Mouse (Mus musculus): ENCODE data around the gene Arhgef17. TPM values are rescaled to one million over a fixed set of nuclear protein-coding genes. Genes with fewer than 3 reads are reported as not detected.

Arhgef17 gene
- polyA plus RNA-seq, 3 experiments from 2014 or later: not detected

DNA sequence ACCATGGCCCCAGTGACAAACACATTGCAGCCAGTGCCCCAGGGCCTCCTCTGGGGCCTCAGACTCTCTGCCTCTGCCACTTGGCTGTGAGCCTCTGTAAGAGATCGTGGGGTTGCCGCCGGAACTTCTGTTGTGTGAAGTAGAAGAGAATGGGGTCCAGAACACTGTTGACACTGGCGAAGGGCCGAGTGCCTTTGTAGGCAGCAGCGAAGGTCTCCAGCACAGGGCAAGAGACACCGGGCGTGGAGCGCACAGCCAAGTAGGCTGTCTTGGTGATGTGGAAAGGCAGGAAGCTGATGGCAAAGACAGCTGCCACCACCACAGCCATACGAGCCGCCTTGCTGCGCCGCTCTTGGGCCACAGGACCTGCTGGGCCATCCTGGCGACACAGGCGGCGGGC lies 6.2 kb upstream of the Arhgef17 start:
- ATAC-seq: no peak

DNA sequence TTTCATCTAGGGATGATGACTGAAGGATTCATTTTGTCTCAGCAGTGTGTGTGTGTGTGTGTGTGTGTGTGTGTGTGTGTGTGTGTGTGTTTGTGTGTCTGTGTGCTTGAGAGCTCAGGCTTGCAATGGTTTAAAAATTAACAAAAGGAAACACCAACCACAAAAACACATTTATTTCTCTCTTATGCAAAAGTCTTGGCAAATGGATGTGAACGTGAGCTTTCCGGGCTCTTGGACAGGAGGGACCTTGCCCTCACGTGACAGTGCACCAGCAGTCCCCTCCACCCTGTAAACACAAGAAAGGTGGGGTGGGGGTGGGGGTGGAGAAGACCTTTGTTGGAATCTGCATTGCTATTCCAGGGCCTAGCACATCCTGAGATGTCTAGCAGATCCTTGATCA lies 5.6 kb upstream of the Arhgef17 start:
- no peak for ATAC-seq

DNA sequence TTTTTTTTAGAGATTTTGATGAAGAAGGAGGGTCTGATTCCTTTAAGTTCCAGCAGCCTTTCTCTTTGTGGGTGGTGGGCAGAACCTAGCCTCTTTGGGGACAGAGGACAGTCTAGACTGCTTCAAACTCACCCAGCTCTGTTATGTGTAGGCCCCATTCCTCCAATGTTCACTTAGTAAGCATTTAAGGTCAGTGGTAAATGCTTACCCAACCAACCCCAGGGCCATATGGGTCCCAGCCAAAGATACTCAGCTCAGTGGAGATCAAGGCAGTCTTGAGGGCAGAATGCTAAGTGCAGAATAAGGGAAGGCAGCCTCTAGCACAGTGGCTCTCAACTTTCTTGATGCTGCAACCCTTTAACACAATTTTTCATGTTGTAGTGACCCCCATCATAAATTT lies 1.6 kb upstream of the Arhgef17 start:
- no peak for ATAC-seq

DNA sequence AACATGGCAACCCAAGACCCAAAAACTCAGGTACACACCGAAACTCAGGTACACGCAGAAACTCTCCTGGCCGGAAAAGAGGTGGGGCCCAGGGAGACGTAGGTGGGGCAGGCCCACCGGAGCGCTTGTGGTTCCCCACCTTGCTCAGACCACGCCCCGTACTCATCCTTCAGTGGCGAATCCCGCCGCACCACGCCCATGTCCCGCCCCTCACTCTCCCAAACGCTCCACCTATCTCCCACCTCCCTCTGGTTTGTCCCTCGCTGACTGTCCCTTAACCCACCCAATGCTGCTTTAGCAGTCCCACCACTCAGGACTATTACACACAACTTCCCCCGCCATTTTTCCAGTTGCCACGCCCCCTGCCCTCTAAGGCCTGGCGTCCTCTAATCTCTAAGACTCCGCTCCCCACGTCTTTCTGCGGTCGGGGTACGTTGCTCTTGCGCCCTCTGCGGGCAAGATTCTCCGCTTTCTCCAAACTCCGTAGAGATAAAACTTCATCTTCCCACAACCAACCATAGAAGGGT lies 637 bp upstream of the Arhgef17 start:
- ATAC-seq: peak; percentile 77

DNA sequence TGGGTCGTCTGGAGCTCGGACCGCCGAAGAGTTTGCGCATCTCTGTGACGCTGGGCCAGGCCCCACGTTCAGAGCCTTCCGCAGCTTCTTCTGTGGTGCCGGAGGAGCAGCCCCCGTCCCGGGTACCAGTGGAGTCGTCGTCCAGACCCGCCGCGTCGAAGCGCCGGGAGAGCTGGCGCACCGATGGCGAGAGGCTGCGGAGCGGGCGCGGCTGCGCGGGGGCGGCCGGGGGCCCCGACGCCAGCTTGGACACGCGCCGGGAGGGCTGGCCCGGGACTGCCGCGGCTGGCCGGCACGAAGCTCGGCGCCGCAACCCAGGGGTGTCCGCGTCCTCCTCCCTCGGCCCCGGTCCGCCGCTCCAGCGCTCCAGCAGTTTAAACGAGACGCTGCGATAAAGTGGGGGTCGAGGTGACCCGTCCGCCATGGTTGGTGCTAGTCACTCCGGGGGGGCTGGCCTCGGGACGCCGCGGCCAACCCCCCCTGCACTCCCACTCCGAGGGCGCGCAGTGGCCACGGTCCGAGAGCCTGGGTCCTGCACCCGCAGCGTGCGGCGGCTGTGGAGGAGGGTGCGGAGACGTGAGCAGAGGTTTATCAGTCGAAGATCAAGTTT lies 486 bp downstream of the Arhgef17 start:
- ATAC-seq: no peak

DNA sequence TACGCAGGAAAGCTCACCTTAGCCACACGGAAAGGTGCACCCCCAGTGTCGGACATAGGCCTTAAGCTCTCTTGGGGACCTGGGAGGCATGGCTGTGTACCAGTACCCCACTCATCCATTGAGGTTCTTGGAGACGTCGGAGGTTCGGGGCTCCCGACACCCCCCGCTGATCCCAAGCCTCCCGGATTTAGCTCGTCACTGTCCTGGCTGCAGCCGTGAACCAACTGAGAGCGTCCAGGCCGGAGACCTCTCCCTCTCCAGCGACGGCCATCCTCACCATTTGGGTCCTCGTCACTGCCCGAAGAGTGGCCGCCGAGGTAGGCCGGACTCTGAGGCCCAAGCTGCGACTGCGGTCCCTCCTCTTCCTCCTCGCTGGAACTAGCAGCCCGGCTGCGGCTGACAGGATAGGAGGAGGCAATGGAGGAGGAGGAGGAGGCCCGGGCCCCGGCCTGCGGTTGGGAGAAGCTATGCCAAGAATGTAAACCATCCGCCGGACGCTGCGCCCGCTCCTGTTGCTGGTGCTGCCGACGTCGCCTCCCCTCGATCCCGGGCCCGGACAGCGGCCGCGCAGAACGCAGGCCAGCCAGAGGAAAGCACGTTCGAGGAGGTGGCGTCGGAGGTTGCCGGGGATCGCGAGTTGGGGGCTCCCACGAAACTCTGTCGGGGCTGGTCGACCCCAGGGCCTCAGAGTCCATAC lies 1.1 kb downstream of the Arhgef17 start:
- no peak for ATAC-seq

DNA sequence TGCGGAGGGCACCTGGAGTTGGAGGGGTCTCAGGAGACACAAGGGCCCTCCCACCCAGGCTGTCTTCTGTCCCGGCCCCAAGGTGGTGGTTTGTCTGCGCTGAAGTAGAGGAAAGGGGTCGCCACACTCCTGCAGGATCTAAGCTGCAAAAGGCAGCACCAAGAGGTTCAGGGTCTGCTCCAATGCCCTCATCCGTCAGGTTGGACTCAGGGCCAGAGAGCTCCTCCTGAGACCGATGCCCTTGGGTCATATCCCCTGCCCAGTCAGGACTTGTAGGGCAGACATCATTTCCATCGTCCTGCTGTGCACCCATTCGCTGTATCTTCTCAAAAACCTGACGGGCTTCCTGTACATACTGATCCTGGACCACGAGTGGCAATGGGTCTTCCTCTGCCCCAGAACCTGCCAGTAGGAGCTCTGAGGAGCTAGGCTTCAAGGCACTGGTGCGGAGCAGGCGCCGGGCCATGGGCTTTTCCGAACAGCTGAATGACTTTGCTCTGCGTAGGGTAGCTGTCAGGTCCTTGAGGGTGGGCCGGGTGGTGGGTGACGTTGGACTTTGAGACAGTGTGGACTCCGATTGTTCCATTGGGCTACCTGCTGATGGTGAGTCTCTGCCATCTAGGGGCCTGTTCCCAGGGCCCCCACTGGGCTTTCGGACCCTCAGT lies 2.1 kb downstream of the Arhgef17 start:
- ATAC-seq: no peak

DNA sequence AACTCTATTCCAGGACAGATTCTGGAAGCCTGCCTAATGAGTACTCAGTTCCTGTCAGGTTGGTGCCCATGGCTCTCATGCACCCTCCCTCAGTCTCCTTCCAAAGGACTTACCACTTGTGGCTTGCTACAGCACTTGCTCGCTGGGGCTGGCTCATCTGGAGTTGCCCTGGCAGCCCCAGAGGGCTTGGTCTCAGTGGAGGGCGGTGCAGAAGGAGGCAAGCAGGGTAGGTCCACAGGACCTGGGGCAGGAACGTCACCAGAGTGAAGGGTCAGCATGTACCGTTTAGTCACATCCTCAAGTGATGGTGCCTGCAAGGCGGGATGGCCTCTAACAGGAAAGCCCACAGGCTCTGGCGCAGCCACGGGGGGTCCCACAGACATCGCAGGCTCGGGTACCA lies 3.5 kb downstream of the Arhgef17 start:
- no peak for ATAC-seq

DNA sequence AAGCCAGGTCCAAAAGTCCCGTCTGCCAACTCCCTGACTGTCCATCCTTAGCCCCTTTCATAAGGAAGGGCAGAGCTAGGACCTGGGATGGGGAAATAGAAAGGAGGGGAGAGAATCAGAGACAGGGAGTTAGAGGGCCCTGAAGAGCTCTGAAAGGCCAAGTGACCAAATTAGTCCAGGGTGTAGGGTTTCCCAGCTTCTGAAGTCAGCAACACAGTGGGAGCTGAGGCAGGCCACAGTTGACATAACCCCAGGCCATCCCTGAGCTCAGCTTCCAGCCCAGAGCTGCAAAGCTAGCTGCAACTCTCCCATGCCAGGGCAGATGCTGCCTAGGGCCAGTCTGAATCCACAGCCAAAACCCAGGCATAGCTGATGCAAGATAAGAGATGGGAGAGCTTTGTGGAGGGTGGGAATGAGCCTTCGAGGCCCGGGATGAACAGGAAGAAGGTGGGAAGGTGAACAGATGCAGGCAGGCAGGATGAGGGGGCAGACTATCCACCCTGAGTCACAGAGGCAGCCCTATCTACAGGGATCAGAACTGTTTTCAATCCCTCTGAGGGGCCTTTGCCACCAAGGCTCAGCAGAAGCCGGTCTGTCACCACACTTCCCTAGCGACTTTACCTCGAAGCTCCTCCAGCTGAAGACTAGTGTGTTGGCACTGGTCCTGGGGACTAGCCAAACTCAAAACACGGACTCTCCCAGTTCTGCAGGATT lies 4.5 kb downstream of the Arhgef17 start:
- no peak for ATAC-seq

DNA sequence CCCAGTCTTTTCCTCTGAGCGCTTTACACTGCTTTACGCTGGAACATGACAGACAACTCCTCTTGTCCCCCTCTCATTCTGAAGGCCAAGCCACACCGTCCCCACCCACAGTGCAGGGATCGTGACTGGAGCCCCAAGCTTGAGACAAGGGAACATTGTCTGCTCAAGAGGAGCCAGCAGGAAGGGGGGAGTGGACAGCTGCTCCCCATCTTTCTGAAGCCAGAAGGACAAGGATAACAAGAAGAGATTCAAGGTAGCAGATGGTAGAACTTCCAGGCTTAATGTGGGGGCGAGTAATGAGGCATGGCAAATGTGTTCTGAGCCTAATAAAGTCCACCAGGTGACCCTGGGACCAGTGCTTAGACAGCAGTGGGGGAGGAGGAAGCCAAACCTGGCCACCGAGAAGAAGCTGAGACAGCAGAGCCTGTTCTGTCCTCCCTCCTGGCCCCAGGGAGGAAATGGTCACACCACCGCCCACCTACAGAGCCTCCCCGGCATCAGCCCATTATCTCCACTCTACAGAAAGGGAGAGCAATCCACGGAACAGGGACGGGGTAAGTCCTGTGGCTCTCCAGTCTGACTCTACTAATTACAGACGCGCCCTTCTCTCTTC lies 5.5 kb downstream of the Arhgef17 start:
- no peak for ATAC-seq

DNA sequence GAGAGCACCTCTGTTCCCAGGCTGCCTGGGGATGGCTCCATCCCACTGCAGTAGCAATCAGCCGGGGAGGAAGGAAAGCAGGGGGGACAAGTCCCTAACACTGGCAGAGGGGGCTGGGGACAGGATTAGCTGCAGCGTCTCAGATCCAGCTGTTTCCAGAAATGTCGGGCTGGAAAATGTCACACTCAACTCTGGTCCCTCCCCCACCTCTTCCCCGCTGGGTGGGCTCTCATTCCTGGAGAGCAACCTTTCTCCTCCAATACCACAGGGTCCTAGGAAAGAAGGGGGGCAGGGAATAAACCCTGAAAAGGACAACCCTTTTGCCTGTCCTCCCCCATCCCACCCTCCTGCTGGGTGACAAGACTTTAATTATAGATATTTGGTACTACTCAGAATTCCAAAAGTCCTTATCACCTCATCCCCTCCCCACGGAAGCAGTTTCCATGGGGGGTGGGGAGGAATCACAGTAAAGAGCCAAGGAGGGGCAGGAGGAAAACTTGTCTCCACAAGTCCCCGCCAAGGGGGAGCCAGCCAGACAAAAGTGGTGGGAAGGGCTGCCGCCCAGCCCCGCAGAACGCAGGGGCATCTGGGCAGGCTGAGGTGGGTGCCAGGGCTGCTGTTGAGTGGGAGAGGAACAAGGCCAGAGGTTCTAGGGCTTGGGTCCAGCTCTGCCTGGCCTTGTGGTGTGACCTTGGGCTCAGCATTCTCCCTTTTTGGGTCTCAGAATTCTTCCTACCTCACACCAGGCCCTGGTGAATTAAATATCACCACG lies 7.0 kb downstream of the Arhgef17 start:
- no peak for ATAC-seq

DNA sequence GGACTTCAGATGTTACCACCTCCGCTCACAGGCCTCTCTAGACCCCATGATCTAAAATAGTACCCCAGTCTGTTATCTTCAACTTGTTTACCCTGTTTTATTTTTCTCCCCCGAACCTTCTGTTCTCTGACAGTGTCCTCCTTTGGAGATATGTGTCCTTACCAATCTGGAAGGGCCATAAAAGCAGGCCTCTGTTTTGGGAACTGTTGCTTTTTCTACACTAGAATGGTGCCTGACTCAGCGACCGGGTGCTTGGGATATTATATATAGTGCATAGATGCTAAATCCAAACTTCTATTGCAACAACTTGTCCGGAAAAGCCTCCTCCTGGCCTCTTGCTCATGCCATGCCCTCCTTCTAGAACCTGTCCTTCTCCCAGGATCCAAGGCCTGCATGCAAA lies 7.7 kb downstream of the Arhgef17 start:
- no peak for ATAC-seq

DNA sequence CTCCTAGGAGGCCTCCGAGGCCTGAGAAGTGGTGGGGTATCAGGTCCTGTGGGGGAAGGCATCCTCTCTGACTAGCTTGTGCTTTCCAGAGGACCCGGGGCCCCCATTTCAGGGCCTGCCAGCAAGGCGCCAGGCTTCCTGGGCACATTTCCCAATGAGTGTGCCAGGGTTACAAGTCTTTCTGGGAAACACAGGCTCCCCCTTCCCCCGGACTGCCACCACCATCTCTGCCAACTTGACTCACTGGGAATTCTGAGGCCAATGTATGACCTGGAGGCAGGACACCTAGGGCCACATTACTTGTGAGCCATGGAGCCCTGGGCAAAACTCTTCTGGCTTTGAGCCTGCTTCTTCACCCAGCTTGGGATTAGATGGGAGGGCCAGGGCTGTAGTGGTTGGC lies 9.0 kb downstream of the Arhgef17 start:
- ATAC-seq: no peak

DNA sequence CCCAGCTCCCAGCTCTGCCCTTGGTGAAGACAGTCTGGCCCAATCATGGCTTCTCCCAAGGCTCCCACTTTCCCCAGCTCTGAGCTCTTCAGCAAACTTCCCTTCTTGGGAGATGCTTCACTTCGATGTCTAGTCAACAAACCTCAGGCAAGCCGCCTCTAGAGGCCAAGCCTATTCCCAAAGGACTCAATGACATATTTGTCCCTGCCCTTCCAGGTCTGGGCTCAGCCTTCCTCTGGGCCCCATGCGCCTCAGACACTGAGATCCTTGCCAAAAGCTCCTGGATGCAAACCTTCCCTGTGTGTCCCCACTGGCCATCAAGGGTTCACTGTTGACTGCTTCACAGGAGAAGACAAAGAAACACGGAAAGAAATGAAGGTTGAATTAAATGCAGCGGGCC lies 10.6 kb downstream of the Arhgef17 start:
- ATAC-seq: no peak

DNA sequence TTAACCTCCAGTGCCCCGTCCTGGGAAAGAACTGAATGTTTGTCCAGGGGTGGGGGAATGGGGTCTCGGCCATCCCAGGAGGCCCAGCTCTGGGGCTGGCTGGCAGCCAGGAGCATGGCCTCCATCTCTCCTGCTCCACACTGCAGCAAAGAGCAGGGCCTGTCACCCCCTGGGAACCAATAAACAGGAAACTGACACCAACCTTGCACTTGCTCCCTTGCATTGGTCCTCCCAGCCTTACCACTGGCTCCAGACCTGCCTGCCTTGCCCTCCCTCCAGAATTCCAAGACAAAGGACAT lies 12.1 kb downstream of the Arhgef17 start:
- ATAC-seq: no peak

DNA sequence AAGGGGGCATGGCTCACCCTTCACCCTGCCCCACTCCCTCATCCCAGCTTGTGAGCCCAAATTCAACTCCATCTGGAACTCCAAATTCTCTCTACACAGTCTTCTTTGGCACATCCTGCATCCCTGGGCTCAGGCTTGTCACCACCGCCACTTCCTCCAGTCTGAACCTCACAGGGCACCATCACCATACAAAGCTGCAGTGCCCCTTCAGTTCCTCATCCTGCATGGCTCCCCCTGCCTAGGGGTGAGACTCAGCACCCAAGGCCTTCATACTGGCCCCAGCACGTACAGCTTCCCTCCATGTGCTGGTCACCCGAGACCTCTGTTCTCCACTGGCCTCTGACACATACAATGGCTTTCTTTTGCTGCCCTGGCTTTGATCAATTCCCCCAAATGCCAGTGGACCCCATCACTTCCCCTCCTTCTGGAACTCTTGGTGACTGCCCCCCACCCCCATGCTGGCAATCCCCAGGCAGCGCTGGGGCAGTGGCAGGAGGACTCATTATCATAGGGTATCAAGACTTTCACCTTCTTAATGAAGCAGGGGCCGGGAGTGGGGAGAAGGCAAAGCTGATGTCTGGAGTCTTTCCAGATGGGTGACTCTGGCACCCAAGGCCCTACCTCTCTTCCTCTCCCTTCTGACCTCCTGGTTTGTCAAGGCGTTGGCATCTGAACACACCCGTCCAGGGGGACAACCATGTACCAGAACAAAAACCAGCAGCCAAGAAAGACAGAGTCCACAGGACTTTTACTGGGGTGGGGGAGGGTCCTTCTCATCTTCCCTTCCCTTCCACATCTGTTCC lies 12.7 kb downstream of the Arhgef17 start:
- ATAC-seq: no peak

DNA sequence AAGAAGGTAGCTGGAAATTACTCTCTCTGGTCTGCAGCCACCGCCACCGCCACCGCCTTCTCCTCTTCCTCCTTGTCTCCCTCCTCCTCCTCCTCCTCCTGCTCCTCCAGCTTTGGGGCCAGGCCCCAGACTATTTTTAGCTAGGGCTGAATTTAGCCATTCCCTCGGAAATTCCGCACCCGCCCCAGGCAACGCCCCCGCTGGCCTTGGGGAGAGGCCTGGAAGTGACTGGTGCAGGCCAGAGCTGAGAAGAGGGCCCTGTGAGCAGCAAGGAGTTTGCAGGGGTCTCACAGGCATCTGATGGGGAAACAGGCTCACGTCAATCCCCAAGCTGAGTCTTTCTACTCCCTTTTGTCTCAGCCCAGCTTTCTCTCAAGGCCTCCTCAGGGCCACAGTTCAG lies 13.7 kb downstream of the Arhgef17 start:
- no peak for ATAC-seq

DNA sequence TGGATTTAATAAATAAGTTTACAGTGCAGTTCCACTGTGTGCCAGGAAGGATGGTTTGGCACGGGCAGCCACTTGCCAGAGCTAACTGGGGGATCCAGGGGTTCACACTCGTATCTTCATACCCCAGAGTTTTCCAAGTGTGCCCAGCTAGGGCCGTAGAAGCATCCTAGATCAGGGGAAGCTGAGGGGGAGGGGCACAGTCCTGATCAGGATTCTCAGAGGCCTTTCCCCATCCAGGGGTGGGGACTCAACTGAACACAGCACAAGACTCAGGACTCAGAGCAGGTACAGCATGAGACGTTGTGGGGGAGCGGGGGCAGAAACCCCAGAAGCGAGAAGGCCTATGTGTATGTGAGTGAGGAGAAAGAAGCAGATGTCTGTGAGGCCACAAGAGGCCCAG lies 14.2 kb downstream of the Arhgef17 start:
- ATAC-seq: no peak

DNA sequence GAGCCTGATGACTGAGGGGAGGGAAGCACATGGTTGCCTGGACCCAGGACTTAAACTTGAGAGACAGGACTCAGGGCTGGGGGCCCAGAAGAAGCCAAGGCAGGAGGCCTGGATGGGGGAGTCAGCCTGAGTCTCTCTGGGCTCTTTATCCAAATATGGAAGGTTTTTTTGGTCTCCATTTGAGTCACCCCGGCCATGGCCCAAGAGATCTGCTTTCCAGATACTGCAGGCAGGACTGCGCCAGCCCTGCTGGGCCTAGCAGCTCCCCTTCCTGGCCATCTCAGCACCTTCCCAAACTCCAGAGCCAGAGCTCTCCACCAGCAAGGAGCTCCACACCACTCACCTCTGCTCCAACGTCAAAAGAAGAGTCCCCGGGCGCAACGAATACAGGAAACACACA lies 15.4 kb downstream of the Arhgef17 start:
- no peak for ATAC-seq

DNA sequence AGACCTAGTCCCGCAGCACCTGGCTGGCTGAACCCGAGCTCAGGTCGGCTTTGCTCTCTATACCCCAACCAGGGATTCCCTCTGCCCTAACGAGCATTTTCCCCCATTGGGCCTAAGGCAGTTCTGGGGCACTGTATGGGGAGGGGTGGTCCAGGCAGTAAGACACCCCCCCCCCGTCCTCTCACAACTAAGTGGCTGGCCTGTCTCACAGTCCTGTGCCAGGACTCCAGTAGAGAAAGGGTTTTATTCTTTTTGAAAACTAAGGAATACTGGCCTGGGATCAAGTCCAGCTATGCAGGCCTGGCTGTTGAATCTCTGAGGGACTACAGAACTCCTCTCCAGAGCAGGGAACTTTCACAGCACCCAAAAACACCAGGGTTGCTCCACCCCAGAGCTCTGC lies 16.7 kb downstream of the Arhgef17 start:
- no peak for ATAC-seq

DNA sequence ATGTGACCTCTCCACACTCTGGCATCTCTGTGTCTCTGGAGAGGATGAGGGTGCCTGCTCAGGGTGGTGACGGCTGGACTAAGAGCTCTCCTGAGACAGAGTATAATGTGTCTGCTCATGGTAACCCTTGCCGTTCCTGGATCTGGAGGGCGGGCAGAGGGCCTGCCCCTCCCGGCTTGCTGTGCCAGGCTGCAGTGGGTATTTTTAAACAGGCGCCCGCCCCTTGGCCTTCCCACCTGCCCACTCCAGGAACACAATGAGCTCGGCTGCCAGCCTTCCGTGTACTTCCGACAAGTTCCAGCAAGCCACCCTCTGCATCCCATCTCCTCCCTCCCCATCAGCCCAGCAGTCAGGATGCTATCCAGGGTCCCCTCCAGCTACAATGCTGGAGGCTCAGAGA lies 20.1 kb downstream of the Arhgef17 start:
- no peak for ATAC-seq
